Mouse (Mus musculus): ENCODE measurements around the gene Spata48.

DNA sequence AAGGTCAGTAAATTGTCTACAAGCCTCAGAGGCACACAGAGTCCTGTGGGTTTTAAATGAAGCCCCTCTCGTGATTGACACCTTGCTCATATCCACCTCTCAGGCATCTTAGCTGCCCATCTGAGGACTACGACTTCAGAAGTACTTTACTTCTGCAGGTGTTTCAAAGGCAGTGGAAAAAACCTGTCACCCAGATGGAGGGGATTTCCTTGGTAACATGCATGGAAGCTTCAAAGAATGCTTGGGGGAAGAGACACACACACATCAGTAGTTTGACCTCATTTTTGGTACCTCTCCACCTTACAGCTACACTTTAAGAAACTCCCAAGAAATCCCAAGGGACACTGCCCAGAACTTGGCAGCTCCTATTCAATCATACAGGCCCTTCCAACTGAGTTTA lies 44.3 kb downstream of the Spata48 start:
- TF ChIP-seq CTCF (IDR thresholded peaks at IDR 0.05; ENCODE audit: borderline replicate concordance, control insufficient read depth, extremely low read depth, insufficient read depth, low read length, poor library complexity) (no peak), POLR2A (IDR thresholded peaks at IDR 0.05; ENCODE audit: control insufficient read depth, extremely low read depth, insufficient read depth, low read length, poor library complexity) (no peak)

Measured in thymus, adult 2 months (tissue).